Comparison of ENCODE assay signal across 13 mouse cellular contexts in genomic region chr11:88570715-88571202, GRCm38 (mm10).
A peak's percentile ranks its signal among the peaks of the same experiment; 100 is the strongest.
DNase-seq lines count a peak whose midpoint lies in the region; ATAC-seq lines count a peak whose summit lies in the region.
"Had no signal": no experiment of that assay in that cellular context is flagged by ENCODE, and none has a peak within 500 bp of the region (broad histone marks: within the 10 kb centered on the region; RNA-seq: fewer than 3 reads in every experiment).

No protein-coding gene starts in this region.

- H3K4me3 ChIP-seq in hindbrain, embryonic 15.5 days = no peak overlapping the region
- no peak overlapping the region for H3K4me3 ChIP-seq in hindbrain, embryonic 10.5 days
- H3K4me3 ChIP-seq in embryonic facial prominence, embryonic 13.5 days = no peak overlapping the region
- H3K4me3 ChIP-seq in hindbrain, embryonic 16.5 days (ENCODE audit: low read length) = no peak overlapping the region
- H3K4me3 ChIP-seq: liver, embryonic 13.5 days had no signal

- no peaks in the 10 kb centered on the region for H3K36me3 ChIP-seq in hindbrain, embryonic 15.5 days
- peaks cover 37% of the 10 kb centered on the region; the same call in 1 of the 2 replicates for H3K36me3 ChIP-seq in hindbrain, embryonic 10.5 days
- no peaks in the 10 kb centered on the region for H3K36me3 ChIP-seq in embryonic facial prominence, embryonic 13.5 days
- H3K36me3 ChIP-seq in hindbrain, embryonic 16.5 days (ENCODE audit: control insufficient read depth, insufficient read depth, low read length) = no peaks in the 10 kb centered on the region
- H3K36me3 ChIP-seq: liver, embryonic 13.5 days had no signal

- H3K9me3 ChIP-seq in hindbrain, embryonic 15.5 days = no peaks in the 10 kb centered on the region
- H3K9me3 ChIP-seq in hindbrain, embryonic 10.5 days = no peaks in the 10 kb centered on the region
- no peaks in the 10 kb centered on the region for H3K9me3 ChIP-seq in embryonic facial prominence, embryonic 13.5 days
- H3K9me3 ChIP-seq in hindbrain, embryonic 16.5 days (ENCODE audit: control insufficient read depth, low read length) = no peaks in the 10 kb centered on the region
- H3K9me3 ChIP-seq: G1E; liver, embryonic 13.5 days had no signal

- H3K9ac ChIP-seq in hindbrain, embryonic 15.5 days = no peak overlapping the region
- no peak overlapping the region for H3K9ac ChIP-seq in embryonic facial prominence, embryonic 13.5 days
- no peak overlapping the region for H3K9ac ChIP-seq in hindbrain, embryonic 16.5 days (ENCODE audit: low read depth, low read length)
- H3K9ac ChIP-seq: liver, embryonic 13.5 days had no signal

- DNase-seq in hindbrain, embryonic 10.5 days (ENCODE audit: low spot score) = no peak
- DNase-seq in Muller cell, postnatal 12 days (ENCODE audit: inconsistent ontology term) = peak; percentile 84
- DNase-seq in liver = no peak
- no peak for DNase-seq in embryo, embryonic 10 days (ENCODE audit: low spot score)
- DNase-seq: adrenal gland, postnatal 25 days; cerebellum, adult 9-11 months; gastrocnemius, postnatal 36 days; liver, embryonic 13.5 days; right cerebral cortex, postnatal 4 days had no signal

- H3K4me1 ChIP-seq in hindbrain, embryonic 15.5 days (replicated peaks) = peaks cover 74% of the 10 kb centered on the region
- H3K4me1 ChIP-seq in hindbrain, embryonic 10.5 days (replicated peaks) = peaks cover 94% of the 10 kb centered on the region
- H3K4me1 ChIP-seq in embryonic facial prominence, embryonic 13.5 days = peaks cover 64% of the 10 kb centered on the region
- peaks cover 40% of the 10 kb centered on the region for H3K4me1 ChIP-seq in hindbrain, embryonic 16.5 days (ENCODE audit: control insufficient read depth, insufficient read depth, low read depth, low read length)

- no peak overlapping the region for H3K4me2 ChIP-seq in hindbrain, embryonic 15.5 days
- no peak overlapping the region for H3K4me2 ChIP-seq in embryonic facial prominence, embryonic 13.5 days
- no peak overlapping the region for H3K4me2 ChIP-seq in hindbrain, embryonic 16.5 days (ENCODE audit: low read length)
- H3K4me2 ChIP-seq: liver, embryonic 13.5 days had no signal

- no peak for ATAC-seq in hindbrain, embryonic 15.5 days (ENCODE audit: low FRiP score, low read depth)
- ATAC-seq in embryonic facial prominence, embryonic 13.5 days (ENCODE audit: insufficient number of reproducible peaks, insufficient read depth, low FRiP score, low TSS enrichment, low read depth) = 0 out of 2 replicates have a peak, but pooled peaks have one; percentile 67
- ATAC-seq in hindbrain, embryonic 16.5 days = no peak

- no peaks in the 10 kb centered on the region for H3K27me3 ChIP-seq in hindbrain, embryonic 15.5 days
- no peaks in the 10 kb centered on the region for H3K27me3 ChIP-seq in hindbrain, embryonic 10.5 days (ENCODE audit: insufficient read depth, poor library complexity, severe bottlenecking)
- no peaks in the 10 kb centered on the region for H3K27me3 ChIP-seq in embryonic facial prominence, embryonic 13.5 days
- no peaks in the 10 kb centered on the region for H3K27me3 ChIP-seq in hindbrain, embryonic 16.5 days (replicated peaks; ENCODE audit: control insufficient read depth, insufficient read depth, low read length)
- H3K27me3 ChIP-seq: liver, embryonic 13.5 days had no signal

- 70% methylated on average over 6 of the region's 6 CpGs for WGBS in hindbrain, embryonic 15.5 days
- 86% methylated on average over 6 of the region's 6 CpGs for WGBS in hindbrain, embryonic 10.5 days
- WGBS in embryonic facial prominence, embryonic 13.5 days = 76% methylated on average over 6 of the region's 6 CpGs
- WGBS in hindbrain, embryonic 16.5 days = 68% methylated on average over 6 of the region's 6 CpGs

- peak overlapping the region; percentile 15; the same call in 1 of the 2 replicates for H3K27ac ChIP-seq in hindbrain, embryonic 15.5 days (replicated peaks)
- no peak overlapping the region for H3K27ac ChIP-seq in hindbrain, embryonic 10.5 days
- H3K27ac ChIP-seq in embryonic facial prominence, embryonic 13.5 days = no peak overlapping the region
- peak overlapping the region; percentile 21; the same call in 1 of the 2 replicates for H3K27ac ChIP-seq in hindbrain, embryonic 16.5 days (ENCODE audit: low read depth, low read length)
- H3K27ac ChIP-seq: liver, embryonic 13.5 days had no signal

Comparison
In these comparisons a context has a peak if more than half of its experiments do, and no peak if none do; other contexts are left out.
1. H3K27ac ChIP-seq: peak in hindbrain, embryonic 15.5 days (single experiment) and hindbrain, embryonic 16.5 days (single experiment); none in hindbrain, embryonic 10.5 days (single experiment) and embryonic facial prominence, embryonic 13.5 days (single experiment).